18 mouse cellular contexts compared by ENCODE assay signal in genomic region chr15:24980841-24981240, GRCm38 (mm10).
DNase-seq lines count a peak whose midpoint lies in the region; ATAC-seq lines count a peak whose summit lies in the region.
"Had no signal": no experiment of that assay in that cellular context is flagged by ENCODE, and none has a peak within 500 bp of the region (broad histone marks: within the 10 kb centered on the region; RNA-seq: fewer than 3 reads in every experiment).

No protein-coding gene starts in this region.

- ATAC-seq in kidney, embryonic 16.5 days (ENCODE audit: low FRiP score, low TSS enrichment), result peak; percentile 23; the same call in 1 of the 2 replicates
- no peak for ATAC-seq in kidney, embryonic 14.5 days (ENCODE audit: low FRiP score, low TSS enrichment)
- ATAC-seq in embryonic facial prominence, embryonic 14.5 days (ENCODE audit: low read depth), result no peak
- no peak for ATAC-seq in megakaryocyte progenitor cell, adult 5-6 weeks (replicated peaks; ENCODE audit: poor library complexity)
- ATAC-seq: inflammation-experienced regulatory T-cells, adult 6 months; lung, postnatal 0 days; Patski had no signal

- no peak overlapping the region for H3K4me2 ChIP-seq in kidney, embryonic 16.5 days (replicated peaks; ENCODE audit: low read depth, low read length)
- H3K4me2 ChIP-seq in kidney, embryonic 14.5 days (replicated peaks; ENCODE audit: low read depth, low read length), result no peak overlapping the region
- no peak overlapping the region for H3K4me2 ChIP-seq in embryonic facial prominence, embryonic 14.5 days (ENCODE audit: low read depth, low read length)
- H3K4me2 ChIP-seq: embryonic facial prominence, embryonic 13.5 days; liver, embryonic 13.5 days; neural tube, embryonic 13.5 days had no signal

- WGBS in kidney, embryonic 16.5 days, result 22% methylated on average over 4 of the region's 4 CpGs
- 21% methylated on average over 4 of the region's 4 CpGs for WGBS in kidney, embryonic 14.5 days
- WGBS in embryonic facial prominence, embryonic 14.5 days, result 14% methylated on average over 4 of the region's 4 CpGs

- H3K9me3 ChIP-seq in kidney, embryonic 16.5 days (ENCODE audit: low read length), result no peaks in the 10 kb centered on the region
- H3K9me3 ChIP-seq in kidney, embryonic 14.5 days (ENCODE audit: control insufficient read depth, low read length), result no peaks in the 10 kb centered on the region
- H3K9me3 ChIP-seq in embryonic facial prominence, embryonic 14.5 days (ENCODE audit: control insufficient read depth, low read length), result no peaks in the 10 kb centered on the region
- H3K9me3 ChIP-seq: embryonic facial prominence, embryonic 13.5 days; liver, embryonic 13.5 days; neural tube, embryonic 13.5 days had no signal

- no peak overlapping the region for H3K27ac ChIP-seq in kidney, embryonic 16.5 days (ENCODE audit: low read length)
- no peak overlapping the region for H3K27ac ChIP-seq in kidney, embryonic 14.5 days (ENCODE audit: low read depth, low read length)
- H3K27ac ChIP-seq in embryonic facial prominence, embryonic 14.5 days (replicated peaks; ENCODE audit: low read depth, low read length), result no peak overlapping the region
- H3K27ac ChIP-seq: embryonic facial prominence, embryonic 13.5 days; layer of hippocampus, adult 2 months; liver, embryonic 13.5 days; neural tube, embryonic 13.5 days had no signal

- H3K4me3 ChIP-seq in kidney, embryonic 16.5 days (ENCODE audit: low read length), result no peak overlapping the region
- no peak overlapping the region for H3K4me3 ChIP-seq in kidney, embryonic 14.5 days (ENCODE audit: low read length)
- H3K4me3 ChIP-seq in embryonic facial prominence, embryonic 14.5 days (ENCODE audit: low read depth, low read length), result no peak overlapping the region
- H3K4me3 ChIP-seq: embryonic facial prominence, embryonic 13.5 days; layer of hippocampus, adult 2 months; liver, embryonic 13.5 days; neural tube, embryonic 13.5 days had no signal

- no peaks in the 10 kb centered on the region for H3K27me3 ChIP-seq in kidney, embryonic 16.5 days (ENCODE audit: insufficient read depth, low read length)
- no peaks in the 10 kb centered on the region for H3K27me3 ChIP-seq in kidney, embryonic 14.5 days (ENCODE audit: control insufficient read depth, insufficient read depth, low read length)
- H3K27me3 ChIP-seq in embryonic facial prominence, embryonic 14.5 days (replicated peaks; ENCODE audit: control insufficient read depth, insufficient read depth, low read length), result no peaks in the 10 kb centered on the region
- H3K27me3 ChIP-seq: embryonic facial prominence, embryonic 13.5 days; liver, embryonic 13.5 days; neural tube, embryonic 13.5 days had no signal

- H3K4me1 ChIP-seq in kidney, embryonic 16.5 days (ENCODE audit: insufficient read depth, low read length), result no peaks in the 10 kb centered on the region
- no peaks in the 10 kb centered on the region for H3K4me1 ChIP-seq in kidney, embryonic 14.5 days (ENCODE audit: control insufficient read depth, insufficient read depth, low read length)
- H3K4me1 ChIP-seq in embryonic facial prominence, embryonic 14.5 days (ENCODE audit: control insufficient read depth, insufficient read depth, low read length), result no peaks in the 10 kb centered on the region
- H3K4me1 ChIP-seq: embryonic facial prominence, embryonic 13.5 days; liver, embryonic 13.5 days; neural tube, embryonic 13.5 days had no signal

- H3K9ac ChIP-seq in kidney, embryonic 16.5 days (replicated peaks; ENCODE audit: low read length), result no peak overlapping the region
- H3K9ac ChIP-seq in kidney, embryonic 14.5 days (ENCODE audit: low read depth, low read length), result no peak overlapping the region
- H3K9ac ChIP-seq in embryonic facial prominence, embryonic 14.5 days (ENCODE audit: low read depth, low read length), result no peak overlapping the region
- H3K9ac ChIP-seq: embryonic facial prominence, embryonic 13.5 days; liver, embryonic 13.5 days; neural tube, embryonic 13.5 days had no signal

- DNase-seq in embryo, embryonic 10.5 days (ENCODE audit: low spot score), result peak; percentile 63
- DNase-seq in embryonic facial prominence, embryonic 14.5 days (ENCODE audit: low spot score), result peak; percentile 17
- DNase-seq in retina, embryonic 14.5 days (ENCODE audit: low spot score), result peak; percentile 9
- DNase-seq in left cerebral cortex, adult 18-20 months (ENCODE audit: low spot score in 2 of 2), result no peak
- DNase-seq: cerebellum, postnatal 10 days; gastrocnemius, postnatal 10 days; heart, adult 18-20 months; heart, postnatal 4 days; liver, embryonic 13.5 days had no signal

- H3K36me3 ChIP-seq in kidney, embryonic 16.5 days (ENCODE audit: insufficient read depth, low read length), result no peaks in the 10 kb centered on the region
- H3K36me3 ChIP-seq in kidney, embryonic 14.5 days (ENCODE audit: control insufficient read depth, insufficient read depth, low read length), result no peaks in the 10 kb centered on the region
- no peaks in the 10 kb centered on the region for H3K36me3 ChIP-seq in embryonic facial prominence, embryonic 14.5 days (ENCODE audit: control insufficient read depth, insufficient read depth, low read length)
- H3K36me3 ChIP-seq: embryonic facial prominence, embryonic 13.5 days; liver, embryonic 13.5 days; neural tube, embryonic 13.5 days had no signal

Comparison
In these comparisons a context has a peak if more than half of its experiments do, and no peak if none do; other contexts are left out.
1. DNase-seq: peak in embryo, embryonic 10.5 days (single experiment), embryonic facial prominence, embryonic 14.5 days (single experiment) and retina, embryonic 14.5 days (single experiment); none in left cerebral cortex, adult 18-20 months (0 of 2).